Mouse (Mus musculus) heart, embryonic 11.5 days (tissue): ENCODE measurements around the gene Cryba4. TPM values are rescaled to one million over a fixed set of nuclear protein-coding genes. Genes with fewer than 3 reads are reported as not detected.

Experiments
- ATAC-seq: fragments of 200-750 bp; cut with Nextera tagmentation; replicated peaks from 2 replicates; pipeline ENCODE4 v1.8.0; 2017; ENCODE audit warnings: moderate library complexity; ENCODE audit not compliant: insufficient number of reproducible peaks, low FRiP score, low TSS enrichment
- H3K27ac ChIP-seq: fragments of 300-500 bp; sonication (generic); 2 replicates; pipeline ENCODE4 v1.5.1; 2014; ENCODE audit warnings: mild to moderate bottlenecking, low read depth, low read length
- H3K27me3 ChIP-seq: fragments of 300-500 bp; sonication (generic); 2 replicates; pipeline ENCODE4 v1.6.1; 2014; ENCODE audit warnings: mild to moderate bottlenecking, low read length, mixed read lengths; ENCODE audit not compliant: control insufficient read depth, insufficient read depth
- H3K36me3 ChIP-seq: fragments of 300-500 bp; sonication (generic); 2 replicates; pipeline ENCODE4 v1.6.1; 2014; ENCODE audit warnings: mild to moderate bottlenecking, low read length, moderate library complexity, mixed read lengths; ENCODE audit not compliant: control insufficient read depth, insufficient read depth
- H3K4me1 ChIP-seq: fragments of 300-500 bp; sonication (generic); 2 replicates; pipeline ENCODE4 v1.6.1; 2014; ENCODE audit warnings: low read length; ENCODE audit not compliant: control insufficient read depth, insufficient read depth
- H3K4me2 ChIP-seq: fragments of 300-500 bp; sonication (generic); 2 replicates; pipeline ENCODE4 v1.6.1; 2014; ENCODE audit warnings: mild to moderate bottlenecking, moderate library complexity
- H3K4me3 ChIP-seq: fragments of 300-500 bp; sonication (generic); 2 replicates; pipeline ENCODE4 v1.5.1; 2014; ENCODE audit warnings: low read depth, low read length
- H3K9ac ChIP-seq: fragments of 300-500 bp; sonication (generic); 2 replicates; pipeline ENCODE4 v1.6.1; 2014; ENCODE audit warnings: mild to moderate bottlenecking, low read depth, low read length, moderate library complexity
- H3K9me3 ChIP-seq: fragments of 300-500 bp; sonication (generic); replicated peaks from 2 replicates; pipeline ENCODE4 v1.6.1; 2016; ENCODE audit warnings: low read length; ENCODE audit not compliant: control insufficient read depth
- WGBS: fragments of 180-500 bp; shearing (Covaris S2); extraction: QIAGEN DNeasy Blood & Tissue Kit; methylation state at CpG from one replicate; pipeline ENCODE4 v1.1.7; 2014; ENCODE audit not compliant: insufficient replicate concordance; 5-methylcytosine and 5-hydroxymethylcytosine counted together
- polyA plus RNA-seq: library from polyadenylated mRNA; unstranded; fragments of >200 nt; fragmentation: Nextera tagmentation; extraction: Ambion mirVana; gene quantifications from 2 replicates; pipeline ENCODE4 v1.2.1, GENCODE M21; 2014

The Cryba4 gene
- polyA plus RNA-seq, 1 experiment from 2014 or later, result 0.66 TPM

- no peaks in the 10 kb centered on the region for H3K36me3 ChIP-seq
- no peaks in the 10 kb centered on the region for H3K9me3 ChIP-seq
- no peak overlapping the region; the same call in 1 of the 2 replicates for H3K4me3 ChIP-seq
- WGBS, result 4% methylated on average over 13 of the region's 13 CpGs
- H3K27me3 ChIP-seq, result peaks cover 78% of the 10 kb centered on the region
- no peak for ATAC-seq
- H3K9ac ChIP-seq, result no peak overlapping the region
- H3K4me1 ChIP-seq, result peaks cover 13% of the 10 kb centered on the region
- no peak overlapping the region for H3K27ac ChIP-seq
- peak overlapping the region; percentile 53 for H3K4me2 ChIP-seq
Measured at GRCm38 (mm10) chr5:112227898-112228239, 24.4 kb downstream of the Cryba4 start.

- 1% methylated on average over 30 of the region's 30 CpGs for WGBS
- H3K36me3 ChIP-seq, result no peaks in the 10 kb centered on the region
- H3K27ac ChIP-seq, result no peak overlapping the region
- H3K9me3 ChIP-seq, result no peaks in the 10 kb centered on the region
- peak overlapping the region; percentile 53 for H3K4me2 ChIP-seq
- H3K9ac ChIP-seq, result peak overlapping the region; percentile 31; the same call in 1 of the 2 replicates
- peak overlapping the region; percentile 39 for H3K4me3 ChIP-seq
- peaks cover 13% of the 10 kb centered on the region for H3K4me1 ChIP-seq
- peaks cover 78% of the 10 kb centered on the region for H3K27me3 ChIP-seq
- ATAC-seq, result no peak
Measured at GRCm38 (mm10) chr5:112227354-112227753, 25.0 kb downstream of the Cryba4 start.

GRCm38 (mm10) chr5:112225591-112225990, 26.7 kb downstream of the Cryba4 start:
- WGBS, result 79% methylated on average over 6 of the region's 6 CpGs
- Histone ChIP-seq H3K9ac (no peak overlapping the region), H3K4me1 (peaks cover 13% of the 10 kb centered on the region), H3K27me3 (peaks cover 65% of the 10 kb centered on the region), H3K9me3 (no peaks in the 10 kb centered on the region), H3K4me3 (no peak overlapping the region), H3K27ac (no peak overlapping the region), H3K36me3 (no peaks in the 10 kb centered on the region), H3K4me2 (no peak overlapping the region)
- no peak for ATAC-seq

DNA sequence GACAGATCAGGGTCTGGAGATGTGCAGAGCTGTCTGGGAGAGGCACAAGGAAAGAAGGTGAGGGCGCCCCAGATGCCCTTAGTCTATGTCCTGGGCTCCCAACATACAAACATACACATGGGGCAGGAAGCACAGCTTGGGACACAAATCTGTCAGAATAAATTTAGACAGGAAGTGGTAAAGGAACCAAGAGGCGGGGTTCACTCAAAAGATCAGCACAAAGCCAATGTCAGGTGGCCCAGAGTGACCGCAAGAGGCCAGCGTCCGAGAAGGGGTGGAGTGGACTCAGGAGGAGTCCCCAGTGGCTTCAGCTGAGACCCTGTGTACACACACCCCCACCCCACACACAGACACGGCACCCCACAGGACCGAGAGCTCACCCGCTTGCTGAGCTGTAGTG, 32.1 kb downstream of the Cryba4 start:
- Histone ChIP-seq H3K27me3 (peaks cover 38% of the 10 kb centered on the region), H3K27ac (no peak overlapping the region), H3K36me3 (no peaks in the 10 kb centered on the region), H3K4me1 (peaks cover 6% of the 10 kb centered on the region; the same call in 1 of the 2 replicates), H3K4me3 (no peak overlapping the region), H3K4me2 (no peak overlapping the region), H3K9me3 (no peaks in the 10 kb centered on the region), H3K9ac (no peak overlapping the region)
- 72% methylated on average over 8 of the region's 8 CpGs for WGBS
- ATAC-seq, result no peak

- no peak overlapping the region for H3K4me2 ChIP-seq
- 12% methylated on average over 1 of the region's 1 CpGs for WGBS
- ATAC-seq, result peak; percentile 55; the same call in 1 of the 2 replicates
- H3K27me3 ChIP-seq, result peaks cover 36% of the 10 kb centered on the region
- H3K27ac ChIP-seq, result peak overlapping the region; percentile 25; the same call in 1 of the 2 replicates
- no peak overlapping the region for H3K9ac ChIP-seq
- no peak overlapping the region for H3K4me3 ChIP-seq
- H3K36me3 ChIP-seq, result no peaks in the 10 kb centered on the region
- no peaks in the 10 kb centered on the region for H3K9me3 ChIP-seq
- H3K4me1 ChIP-seq, result peaks cover 6% of the 10 kb centered on the region; the same call in 1 of the 2 replicates
Measured at GRCm38 (mm10) chr5:112219398-112219797, 32.9 kb downstream of the Cryba4 start.

DNA sequence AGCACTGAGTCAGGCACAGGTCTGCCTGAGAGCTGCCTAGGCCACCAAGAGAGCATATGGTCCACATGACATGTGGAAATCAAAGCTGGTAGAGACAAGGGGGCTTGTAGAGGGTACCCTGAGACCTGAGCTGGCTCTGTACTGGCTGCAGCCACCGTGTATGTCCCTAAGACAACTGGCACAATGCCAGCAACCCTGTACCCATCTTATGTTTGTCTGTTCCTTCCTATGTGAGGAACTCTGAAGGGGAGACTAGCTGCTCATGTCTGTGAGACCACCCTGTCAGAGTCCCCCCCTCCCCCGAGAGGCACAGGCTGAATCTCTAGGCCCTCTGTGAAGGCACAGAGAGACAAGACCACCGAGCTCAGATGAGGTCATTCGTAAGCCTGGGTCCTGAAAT, 33.6 kb downstream of the Cryba4 start:
- 42% methylated on average over 4 of the region's 4 CpGs for WGBS
- Histone ChIP-seq H3K4me3 (no peak overlapping the region), H3K27me3 (peaks cover 31% of the 10 kb centered on the region), H3K36me3 (no peaks in the 10 kb centered on the region), H3K9ac (no peak overlapping the region), H3K9me3 (no peaks in the 10 kb centered on the region), H3K4me1 (peaks cover 6% of the 10 kb centered on the region; the same call in 1 of the 2 replicates), H3K27ac (peak overlapping the region; percentile 25; the same call in 1 of the 2 replicates), H3K4me2 (no peak overlapping the region)
- no peak for ATAC-seq

DNA sequence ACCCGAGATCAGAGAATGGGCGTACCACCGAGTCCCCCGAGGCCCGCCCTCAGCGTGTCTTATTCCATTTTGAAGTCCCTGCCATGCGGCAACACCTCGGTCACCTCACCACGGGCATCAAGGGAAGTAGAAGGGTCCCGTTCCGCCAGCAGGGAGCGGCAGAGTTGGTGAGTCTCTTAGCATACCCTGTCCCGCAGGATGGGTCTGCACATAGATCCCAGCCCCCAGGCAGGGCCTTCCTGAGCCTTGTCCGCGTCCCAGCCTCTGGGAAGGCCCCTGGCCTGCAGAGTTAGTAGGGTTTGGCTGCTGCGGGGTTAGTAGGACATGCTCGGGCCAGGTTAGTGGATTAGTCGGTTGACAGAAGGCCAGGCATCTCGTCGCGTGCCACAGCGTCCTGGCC, 35.3 kb downstream of the Cryba4 start:
- no peak overlapping the region for H3K4me3 ChIP-seq
- H3K4me1 ChIP-seq, result peaks cover 8% of the 10 kb centered on the region; the same call in 1 of the 2 replicates
- H3K27ac ChIP-seq, result no peak overlapping the region
- H3K27me3 ChIP-seq, result peaks cover 31% of the 10 kb centered on the region
- no peak overlapping the region for H3K4me2 ChIP-seq
- ATAC-seq, result no peak
- H3K36me3 ChIP-seq, result no peaks in the 10 kb centered on the region
- WGBS, result 55% methylated on average over 22 of the region's 22 CpGs
- no peak overlapping the region for H3K9ac ChIP-seq
- H3K9me3 ChIP-seq, result no peaks in the 10 kb centered on the region

GRCm38 (mm10) chr5:112216335-112216734, 36.0 kb downstream of the Cryba4 start:
- H3K27ac ChIP-seq, result no peak overlapping the region
- no peak for ATAC-seq
- WGBS, result 76% methylated on average over 7 of the region's 7 CpGs
- H3K36me3 ChIP-seq, result no peaks in the 10 kb centered on the region
- no peak overlapping the region for H3K4me2 ChIP-seq
- H3K4me3 ChIP-seq, result no peak overlapping the region
- H3K27me3 ChIP-seq, result peaks cover 31% of the 10 kb centered on the region
- H3K4me1 ChIP-seq, result peaks cover 8% of the 10 kb centered on the region; the same call in 1 of the 2 replicates
- H3K9ac ChIP-seq, result no peak overlapping the region
- no peaks in the 10 kb centered on the region for H3K9me3 ChIP-seq

- ATAC-seq, result no peak
- H3K4me2 ChIP-seq, result peak overlapping the region; percentile 40
- 39% methylated on average over 9 of the region's 9 CpGs for WGBS
- H3K9ac ChIP-seq, result no peak overlapping the region
- no peaks in the 10 kb centered on the region for H3K9me3 ChIP-seq
- no peak overlapping the region for H3K4me3 ChIP-seq
- H3K27me3 ChIP-seq, result peaks cover 31% of the 10 kb centered on the region
- H3K36me3 ChIP-seq, result no peaks in the 10 kb centered on the region
- H3K27ac ChIP-seq, result no peak overlapping the region
- peaks cover 8% of the 10 kb centered on the region; the same call in 1 of the 2 replicates for H3K4me1 ChIP-seq
Measured at GRCm38 (mm10) chr5:112215801-112216251, 36.5 kb downstream of the Cryba4 start.
